Comparison of ENCODE assay signal across 12 mouse cellular contexts in the genomic region with DNA sequence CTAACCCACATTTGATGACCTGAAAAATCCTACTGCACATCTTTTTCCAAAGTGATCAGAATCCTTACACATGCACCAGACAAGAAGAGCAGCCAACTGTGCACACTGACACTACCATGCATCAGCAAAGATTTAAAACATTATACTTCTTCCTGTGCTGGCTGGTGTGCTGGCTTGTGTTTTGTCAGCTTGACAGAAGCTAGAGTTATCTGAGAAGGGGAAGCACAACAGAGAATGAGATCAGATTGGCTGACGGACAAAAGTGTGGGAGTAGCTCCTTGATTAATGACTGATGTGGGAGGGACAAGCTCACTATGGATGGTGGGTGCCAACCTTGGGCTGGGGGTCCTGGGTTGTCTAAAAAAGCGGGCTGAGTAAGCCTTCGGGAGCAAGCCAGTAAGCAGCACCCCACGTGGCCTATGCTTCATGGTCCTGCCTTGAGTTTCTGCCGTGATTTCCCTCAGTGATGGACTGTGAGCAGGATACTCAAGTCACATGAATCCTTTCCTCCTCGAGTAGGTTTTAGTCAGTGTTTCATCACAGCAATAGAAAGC.
"Had no signal": no experiment of that assay in that cellular context is flagged by ENCODE, and none has a peak within 500 bp of the region (broad histone marks: within the 10 kb centered on the region; RNA-seq: fewer than 3 reads in every experiment).

No protein-coding gene starts in this region.

- DNase-seq: kidney, adult 2 months; liver; liver, embryonic 13.5 days; lung, adult 18-20 months; right cerebral cortex, adult 18-20 months; right cerebral cortex, postnatal 25 days; thymus, adult 18-20 months; thymus, postnatal 14 days had no signal

- H3K4me2 ChIP-seq: intestine, embryonic 15.5 days; limb, embryonic 12.5 days; liver, embryonic 13.5 days; midbrain, embryonic 12.5 days had no signal

- H3K9me3 ChIP-seq: intestine, embryonic 15.5 days; limb, embryonic 12.5 days; liver, embryonic 13.5 days; midbrain, embryonic 12.5 days had no signal

- H3K27me3 ChIP-seq: intestine, embryonic 15.5 days; limb, embryonic 12.5 days; liver, embryonic 13.5 days; midbrain, embryonic 12.5 days had no signal

- H3K4me3 ChIP-seq: intestine, embryonic 15.5 days; limb, embryonic 12.5 days; liver, embryonic 13.5 days; midbrain, embryonic 12.5 days had no signal

- H3K4me1 ChIP-seq: intestine, embryonic 15.5 days; midbrain, embryonic 12.5 days had no signal

- H3K27ac ChIP-seq: intestine, embryonic 15.5 days; limb, embryonic 12.5 days; liver, embryonic 13.5 days; midbrain, embryonic 12.5 days had no signal

- H3K9ac ChIP-seq: intestine, embryonic 15.5 days; limb, embryonic 12.5 days; liver, embryonic 13.5 days; midbrain, embryonic 12.5 days had no signal

- ATAC-seq: intestine, embryonic 15.5 days; midbrain, embryonic 16.5 days had no signal
